ENCODE assay signal across 8 mouse cellular contexts in genomic region chr16:48993559-48994342, GRCm38 (mm10). TPM values are rescaled to one million over a fixed set of nuclear protein-coding genes. Genes with fewer than 3 reads are reported as not detected.
DNase-seq lines count a peak whose midpoint lies in the region; ATAC-seq lines count a peak whose summit lies in the region.

TSS of gene Dzip3 (minus strand) at chr16:48994165.
TSS of gene Cip2a (plus strand) at chr16:48994185.

- WGBS in hindbrain, embryonic 13.5 days = under 1% methylated on average over 74 of the region's 74 CpGs

- no peaks in the 10 kb centered on the region for H3K9me3 ChIP-seq in hindbrain, embryonic 13.5 days

- peak within 1 kb of the TSS; percentile 98 for H3K27ac ChIP-seq in hindbrain, embryonic 13.5 days

- H3K4me1 ChIP-seq in hindbrain, embryonic 13.5 days (replicated peaks) = peaks cover 19% of the 10 kb centered on the region

- peak within 1 kb of the TSS; percentile 97 for H3K9ac ChIP-seq in hindbrain, embryonic 13.5 days

- DNase-seq in Muller cell, postnatal 12 days (ENCODE audit: inconsistent ontology term) = peak; percentile 96
- DNase-seq in cerebellum, adult 9-11 months = peak; percentile 91
- DNase-seq in frontal cortex, postnatal 10 days (ENCODE audit: low spot score in 2 of 2) = peak; percentile 94
- DNase-seq in layer of hippocampus, postnatal 25 days (ENCODE audit: extremely low spot score in 1 of 2, low spot score in 1 of 2) = peak; percentile 74 to 88
- peak; percentile 84 for DNase-seq in lung, postnatal 25 days (ENCODE audit: low spot score)
- peak; percentile 95 for DNase-seq in retina, embryonic 14.5 days (ENCODE audit: low spot score)
- peak; percentile 91 for DNase-seq in thymus, postnatal 4 days

- peak within 1 kb of the TSS; percentile 91 for H3K4me2 ChIP-seq in hindbrain, embryonic 13.5 days

- no peaks in the 10 kb centered on the region for H3K27me3 ChIP-seq in hindbrain, embryonic 13.5 days

- ATAC-seq in hindbrain, embryonic 13.5 days (ENCODE audit: low FRiP score) = peak; percentile 99

- H3K36me3 ChIP-seq in hindbrain, embryonic 13.5 days = peaks cover 3% of the 10 kb centered on the region; the same call in 1 of the 2 replicates

- peak within 1 kb of the TSS; percentile 81 for H3K4me3 ChIP-seq in hindbrain, embryonic 13.5 days

RNA-seq across cellular contexts. Expression of gene Dzip3, which starts in this region (rescaled TPM):
- 50.4 and 51.7 TPM in 2 replicates for polyA plus RNA-seq in hindbrain, embryonic 13.5 days (2015; fragmentation: Nextera tagmentation; extraction: Ambion mirVana)
- total RNA-seq in layer of hippocampus, postnatal 25 days (2021) = 10 to 100 TPM; 80.1 to 82.7 TPM

RNA-seq across cellular contexts. Expression of gene Cip2a, which starts in this region (rescaled TPM):
- 8.5 and 10.5 TPM in 2 replicates for polyA plus RNA-seq in hindbrain, embryonic 13.5 days (2015; fragmentation: Nextera tagmentation; extraction: Ambion mirVana)
- total RNA-seq in layer of hippocampus, postnatal 25 days (2021) = 1 to 10 TPM; 1.6 to 2.5 TPM

Comparison
In these comparisons a context has a peak if more than half of its experiments do, and no peak if none do; other contexts are left out.
1. Peak in every context shown above with its lines: DNase-seq, ATAC-seq, H3K4me3 ChIP-seq and H3K27ac ChIP-seq.